Mouse (Mus musculus) thymus, postnatal 0 days (tissue): ENCODE measurements at regions not wholly inside any gene's neighbourhood (a gene's known extent, or its start where the extent isn't known, plus 50 kb on each side); places are given as distances from the start of the nearest gene placed in this dataset.
A peak's percentile ranks its signal among the peaks of the same experiment; 100 is the strongest.

Experiments used
- microRNA counts: library from miRNA; unstranded; fragments of <30 nt; microRNA quantifications from one replicate; lab custom pipeline; 2015
- microRNA-seq: library from miRNA; unstranded; fragments of <30 nt; microRNA quantifications from one replicate; pipeline ENCODE4, GENCODE M21; 2016; ENCODE audit warnings: borderline number of aligned reads

MicroRNAs encoded in the stretch of these regions (microRNA counts, 519-probe panel; counts per million panel counts)
- microRNA mmu-miR-30a (lab: Ali Mortazavi, UCI), result 5,828 counts per million, percentile 89 among the panel's probes with 10 or more counts
- 7,205 counts per million, percentile 94 among the panel's probes with 10 or more counts for microRNA mmu-miR-30c (lab: Ali Mortazavi, UCI)

Small RNA genes in the stretch of these regions (microRNA-seq; reads per million reads assigned to microRNA genes)
- gene Mir30a, result 3,621 reads per million, percentile 83 among the genes with 10 or more reads in this experiment
- gene Mir30c-2, result 15.4 reads per million, percentile 23 among the genes with 10 or more reads in this experiment
